ENCODE assay signal across 28 mouse cellular contexts in the genomic region with DNA sequence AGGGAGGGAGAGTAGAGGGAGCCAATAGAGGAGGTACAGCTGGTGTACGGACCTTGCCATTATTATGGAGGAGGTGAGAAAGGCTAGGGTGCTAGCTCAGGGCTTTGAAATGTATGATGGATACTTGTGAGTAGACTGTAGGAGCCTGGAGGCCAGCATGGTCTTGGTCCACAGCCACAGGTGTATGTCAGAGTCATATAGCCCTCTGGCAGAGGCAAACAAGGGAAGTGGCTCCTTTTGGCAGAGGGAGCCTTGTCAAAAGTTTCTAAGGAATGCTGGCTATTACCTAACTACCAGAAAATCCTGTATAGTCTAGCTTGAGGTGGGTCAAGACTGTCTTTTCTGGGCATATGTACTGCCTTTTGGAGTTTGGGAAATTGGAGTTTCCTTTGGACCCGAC. TPM values are rescaled to one million over a fixed set of nuclear protein-coding genes. Genes with fewer than 3 reads are reported as not detected.
DNase-seq lines count a peak whose midpoint lies in the region; ATAC-seq and TF ChIP-seq lines count a peak whose summit lies in the region.
"Had no signal": no experiment of that assay in that cellular context is flagged by ENCODE, and none has a peak within 500 bp of the region (broad histone marks: within the 10 kb centered on the region; RNA-seq: fewer than 3 reads in every experiment).

No protein-coding gene starts in this region.

- 84% methylated on average over 2 of the region's 2 CpGs for WGBS in kidney, embryonic 16.5 days
- WGBS in lung, embryonic 16.5 days, result 57% methylated on average over 2 of the region's 2 CpGs
- 85% methylated on average over 2 of the region's 2 CpGs for WGBS in hindbrain, postnatal 0 days

- no peak overlapping the region for H3K4me3 ChIP-seq in kidney, embryonic 16.5 days (ENCODE audit: low read length)
- no peak overlapping the region for H3K4me3 ChIP-seq in lung, embryonic 16.5 days (ENCODE audit: low read length)
- H3K4me3 ChIP-seq in hindbrain, postnatal 0 days (ENCODE audit: low read length), result no peak overlapping the region
- H3K4me3 ChIP-seq: embryonic facial prominence, embryonic 12.5 days; forebrain, embryonic 12.5 days; hindbrain, embryonic 10.5 days; limb, embryonic 15.5 days; midbrain, embryonic 10.5 days; myocyte; neural tube, embryonic 13.5 days had no signal

- H3K36me3 ChIP-seq in kidney, embryonic 16.5 days (ENCODE audit: insufficient read depth, low read length), result no peaks in the 10 kb centered on the region
- H3K36me3 ChIP-seq in lung, embryonic 16.5 days (ENCODE audit: control insufficient read depth, insufficient read depth, low read length), result no peaks in the 10 kb centered on the region
- H3K36me3 ChIP-seq in hindbrain, postnatal 0 days (ENCODE audit: insufficient read depth, low read length), result no peaks in the 10 kb centered on the region
- H3K36me3 ChIP-seq: embryonic facial prominence, embryonic 12.5 days; forebrain, embryonic 12.5 days; hindbrain, embryonic 10.5 days; limb, embryonic 15.5 days; midbrain, embryonic 10.5 days; neural tube, embryonic 13.5 days had no signal

- peak; percentile 73 for DNase-seq in heart, adult 11 months
- DNase-seq in heart, postnatal 4 days, result no peak
- no peak for DNase-seq in kidney, postnatal 36 days
- no peak for DNase-seq in lung, adult 18-20 months
- no peak for DNase-seq in hindbrain, postnatal 0 days (ENCODE audit: low spot score)
- DNase-seq: adrenal gland, postnatal 10 days; cerebellum, adult 18-20 months; cerebellum, postnatal 25 days; gastrocnemius, postnatal 25 days; kidney, postnatal 10 days; left cerebral cortex, postnatal 4 days; retina, postnatal 1 day; right cerebral cortex, postnatal 25 days; spleen, adult 18-20 months; thymus, postnatal 25 days had no signal

- H3K27ac ChIP-seq in kidney, embryonic 16.5 days (ENCODE audit: low read length), result peak overlapping the region; percentile 58; the same call in 1 of the 2 replicates
- H3K27ac ChIP-seq in lung, embryonic 16.5 days (ENCODE audit: low read length), result no peak overlapping the region
- H3K27ac ChIP-seq in hindbrain, postnatal 0 days, result no peak overlapping the region
- H3K27ac ChIP-seq: embryonic facial prominence, embryonic 12.5 days; forebrain, embryonic 12.5 days; hindbrain, embryonic 10.5 days; limb, embryonic 15.5 days; macrophage; midbrain, embryonic 10.5 days; neural tube, embryonic 13.5 days had no signal

- H3K9ac ChIP-seq in kidney, embryonic 16.5 days (replicated peaks; ENCODE audit: low read length), result no peak overlapping the region
- H3K9ac ChIP-seq in lung, embryonic 16.5 days (ENCODE audit: low read length), result no peak overlapping the region
- no peak overlapping the region for H3K9ac ChIP-seq in hindbrain, postnatal 0 days (replicated peaks; ENCODE audit: low read length)
- H3K9ac ChIP-seq: embryonic facial prominence, embryonic 12.5 days; forebrain, embryonic 12.5 days; limb, embryonic 15.5 days; neural tube, embryonic 13.5 days had no signal

- peaks cover 38% of the 10 kb centered on the region for H3K4me1 ChIP-seq in kidney, embryonic 16.5 days (ENCODE audit: insufficient read depth, low read length)
- H3K4me1 ChIP-seq in lung, embryonic 16.5 days (replicated peaks; ENCODE audit: control insufficient read depth, insufficient read depth, low read length), result peaks cover 19% of the 10 kb centered on the region
- H3K4me1 ChIP-seq in hindbrain, postnatal 0 days (ENCODE audit: insufficient read depth, low read length), result no peaks in the 10 kb centered on the region
- H3K4me1 ChIP-seq: embryonic facial prominence, embryonic 12.5 days; limb, embryonic 15.5 days had no signal

- H3K4me2 ChIP-seq in kidney, embryonic 16.5 days (replicated peaks; ENCODE audit: low read depth, low read length), result no peak overlapping the region
- no peak overlapping the region for H3K4me2 ChIP-seq in lung, embryonic 16.5 days (ENCODE audit: low read depth, low read length)
- H3K4me2 ChIP-seq in hindbrain, postnatal 0 days (ENCODE audit: low read depth, low read length), result no peak overlapping the region
- H3K4me2 ChIP-seq: embryonic facial prominence, embryonic 12.5 days; forebrain, embryonic 12.5 days; limb, embryonic 15.5 days; neural tube, embryonic 13.5 days had no signal

- no peak for TF ChIP-seq CTCF in hindbrain, postnatal 0 days (IDR thresholded peaks at IDR 0.05; ENCODE audit: low read depth)

- H3K9me3 ChIP-seq in kidney, embryonic 16.5 days (ENCODE audit: low read length), result no peaks in the 10 kb centered on the region
- no peaks in the 10 kb centered on the region for H3K9me3 ChIP-seq in lung, embryonic 16.5 days (ENCODE audit: control insufficient read depth, low read length)
- H3K9me3 ChIP-seq in hindbrain, postnatal 0 days (ENCODE audit: low read length), result no peaks in the 10 kb centered on the region
- H3K9me3 ChIP-seq: embryonic facial prominence, embryonic 12.5 days; forebrain, embryonic 12.5 days; hindbrain, embryonic 10.5 days; limb, embryonic 15.5 days; midbrain, embryonic 10.5 days; neural tube, embryonic 13.5 days had no signal

- ATAC-seq in kidney, embryonic 16.5 days (ENCODE audit: low FRiP score, low TSS enrichment), result no peak
- ATAC-seq in lung, embryonic 16.5 days (ENCODE audit: low read depth), result peak; percentile 52
- ATAC-seq in hindbrain, postnatal 0 days, result no peak
- ATAC-seq: hindbrain, embryonic 16.5 days; intestine, embryonic 16.5 days; midbrain, embryonic 16.5 days had no signal

- no peaks in the 10 kb centered on the region for H3K27me3 ChIP-seq in kidney, embryonic 16.5 days (ENCODE audit: insufficient read depth, low read length)
- no peaks in the 10 kb centered on the region for H3K27me3 ChIP-seq in lung, embryonic 16.5 days (ENCODE audit: control insufficient read depth, insufficient read depth, low read depth, low read length)
- no peaks in the 10 kb centered on the region for H3K27me3 ChIP-seq in hindbrain, postnatal 0 days (ENCODE audit: insufficient read depth, low read length)
- H3K27me3 ChIP-seq: embryonic facial prominence, embryonic 12.5 days; forebrain, embryonic 12.5 days; limb, embryonic 15.5 days; neural tube, embryonic 13.5 days had no signal

RNA-seq across cellular contexts. Expression of a gene that starts 14.7 kb away (rescaled TPM):
- total RNA-seq in heart, postnatal 4 days (2021), result 10 to 100 TPM; 18.3 to 19.2 TPM
- polyA plus RNA-seq in kidney, embryonic 16.5 days (2015; fragmentation: Nextera tagmentation; extraction: Ambion mirVana), result 35.8 and 38.6 TPM in 2 replicates
- 20.9 and 21.1 TPM in 2 replicates for polyA plus RNA-seq in lung, embryonic 16.5 days (2015; fragmentation: Nextera tagmentation; extraction: Ambion mirVana)
- 29.2 and 41.9 TPM in 2 replicates for total RNA-seq in hindbrain, postnatal 0 days (2014; rRNA removed)
- polyA plus RNA-seq in hindbrain, postnatal 0 days (2015; fragmentation: Nextera tagmentation; extraction: Ambion mirVana), result 33.8 and 35.7 TPM in 2 replicates

RNA-seq across cellular contexts. Expression of a gene that starts 59.4 kb away (rescaled TPM):
- 100 to 1,000 TPM; 220 to 227 TPM for total RNA-seq in heart, postnatal 4 days (2021)
- polyA plus RNA-seq in kidney, embryonic 16.5 days (2015; fragmentation: Nextera tagmentation; extraction: Ambion mirVana), result 25.5 and 29.3 TPM in 2 replicates
- polyA plus RNA-seq in lung, embryonic 16.5 days (2015; fragmentation: Nextera tagmentation; extraction: Ambion mirVana), result 23.8 and 26.3 TPM in 2 replicates
- total RNA-seq in hindbrain, postnatal 0 days (2014; rRNA removed), result 23.6 and 27.9 TPM in 2 replicates
- polyA plus RNA-seq in hindbrain, postnatal 0 days (2015; fragmentation: Nextera tagmentation; extraction: Ambion mirVana), result 48.8 and 57.3 TPM in 2 replicates
